Mouse (Mus musculus): ENCODE measurements around the gene Mrpl52.

DNA sequence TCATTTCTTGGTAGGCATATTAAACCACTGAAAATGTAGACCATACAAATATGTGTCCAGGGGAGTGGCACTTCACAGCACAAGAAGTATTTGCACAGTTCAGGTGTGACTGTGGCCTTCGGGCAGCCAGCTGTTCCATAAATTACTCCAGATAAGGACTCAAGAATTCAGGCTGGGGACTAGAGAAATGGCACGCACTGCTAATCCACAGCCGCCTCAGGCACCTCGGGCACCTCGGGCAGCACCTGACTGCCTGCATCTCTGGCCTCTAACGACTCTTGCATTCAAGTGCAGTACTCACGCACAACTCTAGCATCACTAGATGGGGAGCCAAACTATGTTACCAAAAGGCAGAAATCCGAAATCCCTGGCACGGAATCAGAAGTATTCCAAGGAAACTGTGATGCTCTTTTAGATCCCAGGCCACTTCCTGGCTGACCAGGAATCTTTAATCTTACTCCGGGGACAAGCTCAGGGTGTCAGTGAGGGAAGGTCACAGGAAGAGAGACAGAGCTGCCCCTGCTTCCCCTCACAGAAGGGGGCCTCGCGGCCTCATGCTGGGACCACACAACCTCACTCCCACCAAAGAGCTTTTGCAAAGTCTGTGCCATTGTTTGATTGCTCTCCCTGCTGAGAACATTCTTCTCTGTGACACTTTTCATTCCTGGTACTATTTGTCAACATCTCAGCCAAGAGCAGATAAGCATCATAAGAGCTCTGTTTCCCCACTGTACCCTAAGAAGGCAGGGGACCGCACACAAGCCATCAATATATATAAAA lies 11.3 kb upstream of the Mrpl52 start:
- TF ChIP-seq CTCF (IDR thresholded peaks at IDR 0.05; ENCODE audit: extremely low read depth, insufficient read depth, low read length) (no peak), POLR2A (IDR thresholded peaks at IDR 0.05; ENCODE audit: extremely low read depth, insufficient read depth, low read length) (no peak)

All from cortical plate, adult 2 months (tissue).